Mouse (Mus musculus): ENCODE measurements at regions not wholly inside any gene's neighbourhood (a gene's known extent, or its start where the extent isn't known, plus 50 kb on each side); places are given as distances from the start of the nearest gene placed in this dataset.
A peak's percentile ranks its signal among the peaks of the same experiment; 100 is the strongest.

DNA sequence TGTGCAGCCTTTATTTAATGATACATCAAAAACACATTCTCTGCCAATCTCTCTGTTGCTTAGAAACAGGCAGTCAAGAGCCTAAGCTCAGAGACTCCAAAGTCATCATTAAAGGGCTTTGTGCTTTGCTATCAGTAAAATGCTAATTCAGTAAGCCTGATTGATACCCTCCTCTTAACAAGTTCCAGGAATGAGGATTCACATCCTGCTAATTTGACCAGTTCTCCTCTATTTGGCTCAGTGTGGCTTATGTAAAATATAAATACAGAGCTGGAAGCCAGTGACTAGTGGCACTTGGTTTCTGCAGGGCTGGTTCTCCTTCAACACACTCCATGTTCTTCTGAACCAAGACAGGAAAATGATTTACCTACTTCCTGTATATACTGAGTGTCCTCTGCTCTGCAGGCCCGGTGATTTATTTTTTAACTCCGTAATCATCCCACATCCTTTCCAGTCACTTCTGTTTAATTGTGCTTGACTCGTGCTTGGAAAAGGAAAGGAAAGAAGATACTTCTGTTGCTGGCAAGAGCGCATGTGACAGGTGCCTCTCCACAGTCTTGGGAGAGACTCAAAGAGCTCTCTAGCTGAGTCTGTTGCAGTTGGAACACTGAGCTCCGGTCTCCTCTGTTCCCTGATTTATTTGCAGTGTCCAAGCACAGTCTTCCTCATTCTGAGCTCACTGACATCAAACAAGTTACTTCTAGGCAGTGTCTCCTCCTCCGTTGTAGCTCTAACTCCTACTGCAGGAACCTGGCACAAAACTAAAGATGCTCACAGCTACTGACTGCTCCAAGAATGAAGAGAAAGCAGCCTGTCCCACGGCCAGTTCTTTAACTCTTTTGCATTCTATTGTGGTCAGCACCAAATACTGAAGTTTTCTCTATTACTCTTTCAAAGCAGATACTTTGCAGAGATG, 559.0 kb downstream of the Rps29 start:
- TF ChIP-seq CTCF (IDR thresholded peaks at IDR 0.05; ENCODE audit: borderline replicate concordance, extremely low read depth, insufficient read depth, insufficient read length), result no peak
- no peak for TF ChIP-seq POLR2A (IDR thresholded peaks at IDR 0.05; ENCODE audit: borderline replicate concordance, extremely low read depth, insufficient read depth, insufficient read length, poor library complexity, severe bottlenecking)
- peak; percentile 90 for DNase-seq (ENCODE audit: low read depth)

DNA sequence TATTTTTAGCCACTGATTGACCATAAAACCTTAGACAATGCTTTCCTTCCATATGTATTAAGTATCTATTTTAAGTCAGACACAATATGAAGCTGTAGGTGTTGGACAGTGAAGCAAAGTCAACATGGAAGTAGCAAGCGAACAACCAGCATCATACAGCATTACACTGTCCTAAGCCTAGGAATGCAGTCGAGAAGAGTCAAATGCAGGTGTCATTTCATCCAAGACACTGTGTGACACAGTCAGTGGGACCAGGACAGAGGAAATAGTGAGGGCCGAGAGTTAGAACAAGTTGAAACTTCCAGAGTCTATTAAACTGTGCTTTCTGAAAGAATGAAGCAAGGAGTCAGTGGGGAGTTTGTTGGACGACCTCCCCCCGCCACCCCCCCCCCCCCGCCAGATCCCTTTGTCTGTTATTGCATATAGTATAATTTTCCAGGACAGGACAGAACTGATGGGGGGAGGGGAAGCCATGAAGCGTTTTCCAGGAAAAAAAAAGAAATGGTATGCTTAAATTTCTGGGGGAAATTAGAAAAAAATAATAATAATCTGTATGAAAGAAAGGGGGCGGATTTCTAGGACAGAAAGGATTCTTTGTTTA, 559.9 kb downstream of the Rps29 start:
- TF ChIP-seq CTCF (IDR thresholded peaks at IDR 0.05; ENCODE audit: borderline replicate concordance, extremely low read depth, insufficient read depth, insufficient read length) (no peak), POLR2A (IDR thresholded peaks at IDR 0.05; ENCODE audit: borderline replicate concordance, extremely low read depth, insufficient read depth, insufficient read length, poor library complexity, severe bottlenecking) (no peak)
- no peak for DNase-seq (ENCODE audit: low read depth)

DNA sequence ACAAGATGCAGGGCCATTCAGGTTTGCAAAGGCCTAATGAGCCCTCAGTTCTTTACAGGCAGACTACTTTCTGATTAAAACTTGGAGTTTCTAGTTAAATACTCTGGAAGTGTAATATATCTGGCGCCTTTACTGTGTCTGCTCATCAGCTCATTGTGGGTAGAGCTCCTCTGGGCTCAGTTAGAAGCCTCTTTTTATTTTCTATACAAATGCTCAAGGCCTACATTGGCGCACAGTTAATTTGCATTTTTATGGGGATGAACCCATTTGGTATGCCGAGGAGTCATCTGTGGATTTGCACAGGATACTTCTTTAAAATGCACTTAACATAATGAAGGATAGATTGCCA, 573.5 kb downstream of the Rps29 start:
- TF ChIP-seq POLR2A (IDR thresholded peaks at IDR 0.05; ENCODE audit: borderline replicate concordance, extremely low read depth, insufficient read depth, insufficient read length, poor library complexity, severe bottlenecking), result no peak
- no peak for TF ChIP-seq CTCF (IDR thresholded peaks at IDR 0.05; ENCODE audit: borderline replicate concordance, extremely low read depth, insufficient read depth, insufficient read length)
- DNase-seq (ENCODE audit: low read depth), result no peak

DNA sequence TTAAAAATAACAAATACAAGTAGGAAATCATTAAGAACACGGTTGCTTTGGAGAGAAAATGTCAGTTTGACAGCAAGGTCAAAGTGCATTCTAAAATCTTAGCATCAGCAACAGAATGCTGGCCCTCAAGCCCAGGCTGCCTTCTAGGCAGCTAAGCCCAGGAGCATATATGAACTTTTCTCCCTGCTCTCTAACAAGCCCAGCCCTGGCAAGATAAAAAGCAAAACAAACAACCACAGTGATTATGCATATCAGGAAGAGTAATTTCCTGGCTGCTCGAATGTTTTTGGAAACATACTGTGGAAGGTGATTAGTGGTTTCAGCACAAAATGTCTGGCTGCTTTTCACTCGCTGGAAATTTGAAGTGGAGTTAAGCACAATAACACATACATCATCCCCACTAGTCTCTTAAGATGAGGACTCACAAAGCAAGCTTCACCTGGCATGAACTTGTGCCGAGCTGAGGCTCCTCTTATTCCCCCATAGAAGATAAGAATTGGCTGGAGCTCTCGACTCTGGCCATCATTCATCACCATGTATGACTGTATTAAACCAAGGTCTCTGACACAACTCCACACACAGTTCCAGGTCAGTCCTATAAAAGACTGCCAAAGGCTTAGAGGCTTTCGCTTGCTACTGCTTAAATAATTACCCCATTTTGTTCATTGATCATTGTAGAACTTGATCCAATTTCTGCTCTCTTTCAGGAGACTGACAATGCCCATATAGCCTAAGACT, 574.0 kb downstream of the Rps29 start:
- peak; percentile 88 for DNase-seq (ENCODE audit: low read depth)
- TF ChIP-seq CTCF (IDR thresholded peaks at IDR 0.05; ENCODE audit: borderline replicate concordance, extremely low read depth, insufficient read depth, insufficient read length) (no peak), POLR2A (IDR thresholded peaks at IDR 0.05; ENCODE audit: borderline replicate concordance, extremely low read depth, insufficient read depth, insufficient read length, poor library complexity, severe bottlenecking) (no peak)

DNA sequence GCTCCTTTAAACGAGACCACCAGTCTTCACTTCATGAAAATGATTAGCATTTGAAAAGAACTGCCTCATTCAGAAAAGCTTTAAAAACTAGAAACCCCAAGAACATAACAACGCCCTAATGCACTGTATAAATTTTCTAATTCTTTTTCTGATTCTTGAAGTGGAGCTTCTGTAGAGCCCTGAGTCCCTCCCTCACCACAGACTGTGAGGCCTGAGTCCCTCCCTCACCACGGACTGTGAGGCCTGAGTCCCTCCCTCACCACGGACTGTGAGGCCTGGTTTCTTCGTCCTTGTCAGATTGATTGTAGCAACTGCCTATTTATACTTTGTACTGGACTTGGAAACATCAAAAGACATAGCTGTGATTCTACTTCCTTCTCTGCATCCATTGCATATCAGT, 579.1 kb downstream of the Rps29 start:
- no peak for TF ChIP-seq CTCF (IDR thresholded peaks at IDR 0.05; ENCODE audit: borderline replicate concordance, extremely low read depth, insufficient read depth, insufficient read length)
- no peak for TF ChIP-seq POLR2A (IDR thresholded peaks at IDR 0.05; ENCODE audit: borderline replicate concordance, extremely low read depth, insufficient read depth, insufficient read length, poor library complexity, severe bottlenecking)
- DNase-seq (ENCODE audit: low read depth), result peak; percentile 60

DNA sequence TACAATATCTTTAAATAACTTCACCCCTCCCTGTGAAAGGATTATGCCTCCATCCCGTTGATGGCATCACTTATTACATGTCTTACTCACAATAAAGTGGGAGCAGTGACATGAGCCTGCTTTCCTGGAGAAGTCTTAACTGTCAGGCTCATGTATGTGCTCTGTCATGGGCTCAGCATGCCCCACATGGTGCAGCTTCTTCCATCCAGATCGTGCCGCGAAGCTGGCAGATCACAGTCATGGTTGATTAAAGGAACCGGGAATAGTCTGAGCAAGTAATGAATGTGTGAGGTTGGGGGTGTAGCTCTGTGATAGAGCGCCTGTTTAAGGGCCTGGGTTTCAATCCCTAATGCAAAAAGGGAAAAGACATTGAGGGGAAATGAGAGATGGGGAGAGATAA, 581.5 kb downstream of the Rps29 start:
- TF ChIP-seq POLR2A (IDR thresholded peaks at IDR 0.05; ENCODE audit: borderline replicate concordance, extremely low read depth, insufficient read depth, insufficient read length, poor library complexity, severe bottlenecking) (no peak), CTCF (IDR thresholded peaks at IDR 0.05; ENCODE audit: borderline replicate concordance, extremely low read depth, insufficient read depth, insufficient read length) (no peak)
- peak; percentile 67 for DNase-seq (ENCODE audit: low read depth)

DNA sequence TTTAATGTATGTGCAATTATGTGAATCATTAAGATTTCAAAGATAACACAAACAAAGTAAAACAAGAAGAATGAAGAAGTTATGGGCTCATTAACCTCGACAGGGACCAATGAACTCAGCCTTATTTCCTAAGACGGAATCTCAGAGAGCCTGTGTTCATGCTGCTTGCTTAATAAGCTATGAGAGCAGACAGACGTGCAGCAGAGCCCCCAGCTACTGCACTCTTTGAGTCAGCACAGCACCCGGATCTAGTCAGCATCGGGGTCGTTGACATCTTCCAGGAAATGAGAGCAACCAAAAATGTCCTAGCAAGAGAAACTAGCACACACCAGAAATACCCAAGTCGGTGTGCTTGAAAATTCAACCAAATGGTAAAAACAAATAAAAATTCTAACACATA, 582.1 kb downstream of the Rps29 start:
- TF ChIP-seq POLR2A (IDR thresholded peaks at IDR 0.05; ENCODE audit: borderline replicate concordance, extremely low read depth, insufficient read depth, insufficient read length, poor library complexity, severe bottlenecking) (no peak), CTCF (IDR thresholded peaks at IDR 0.05; ENCODE audit: borderline replicate concordance, extremely low read depth, insufficient read depth, insufficient read length) (no peak)
- DNase-seq (ENCODE audit: low read depth), result peak; percentile 39

DNA sequence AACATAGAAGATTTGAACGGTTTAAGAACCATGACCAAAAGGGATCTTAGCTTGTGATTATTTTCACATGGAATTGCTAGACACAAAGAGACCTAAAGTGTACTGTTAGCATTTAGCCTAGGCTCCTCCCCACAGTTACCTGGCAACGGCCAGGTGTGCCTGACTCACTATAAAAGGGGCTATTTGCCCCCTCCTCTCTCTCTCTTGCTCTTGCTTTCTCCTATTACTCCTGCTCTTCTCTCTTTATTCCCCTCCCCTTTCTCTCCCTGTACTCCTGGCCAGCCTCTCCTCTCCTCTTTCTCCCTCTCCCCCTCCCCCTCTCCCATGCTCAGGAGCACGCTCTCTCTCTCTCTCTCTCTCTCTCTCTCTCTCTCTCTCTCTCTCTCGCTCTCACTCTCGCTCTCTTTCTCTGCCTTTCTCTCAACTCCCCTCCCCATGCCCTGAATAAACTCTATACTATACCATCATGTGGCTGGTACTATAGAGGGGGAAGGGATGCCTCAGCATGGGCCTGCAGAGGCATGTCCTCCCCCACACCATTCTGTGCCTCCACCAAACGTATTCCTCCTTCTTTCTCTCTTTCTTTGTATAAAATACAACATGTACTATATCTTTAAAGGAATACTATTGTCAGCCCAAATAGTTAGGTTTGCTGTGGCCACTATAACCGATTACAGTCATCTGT, 603.9 kb downstream of the Rps29 start:
- no peak for TF ChIP-seq POLR2A (IDR thresholded peaks at IDR 0.05; ENCODE audit: borderline replicate concordance, extremely low read depth, insufficient read depth, insufficient read length, poor library complexity, severe bottlenecking)
- TF ChIP-seq CTCF (IDR thresholded peaks at IDR 0.05; ENCODE audit: borderline replicate concordance, extremely low read depth, insufficient read depth, insufficient read length), result no peak

DNA sequence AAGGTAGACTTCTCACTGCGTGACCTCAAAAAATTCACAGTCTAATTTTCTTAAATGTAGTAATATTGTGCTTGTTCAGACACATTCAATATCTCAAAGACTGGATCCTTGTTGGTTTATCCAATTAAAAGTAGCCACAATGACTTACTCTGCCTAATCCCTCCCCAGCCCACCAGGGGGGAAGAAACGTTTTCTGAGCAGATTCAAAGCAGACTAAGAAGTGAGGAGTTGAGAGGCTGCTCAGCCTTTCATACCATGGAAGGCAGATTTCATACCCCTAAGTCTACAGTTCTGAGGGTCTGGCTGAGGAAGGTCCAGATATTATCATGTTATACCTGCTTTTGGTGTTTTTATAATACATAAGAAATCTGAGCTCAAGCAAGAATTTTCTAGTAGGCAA, 604.7 kb downstream of the Rps29 start:
- no peak for TF ChIP-seq POLR2A (IDR thresholded peaks at IDR 0.05; ENCODE audit: borderline replicate concordance, extremely low read depth, insufficient read depth, insufficient read length, poor library complexity, severe bottlenecking)
- no peak for TF ChIP-seq CTCF (IDR thresholded peaks at IDR 0.05; ENCODE audit: borderline replicate concordance, extremely low read depth, insufficient read depth, insufficient read length)
- peak; percentile 47 for DNase-seq (ENCODE audit: low read depth)

More for the DNA sequence above, 603.9 kb downstream of the Rps29 start:
- DNase-seq (ENCODE audit: low read depth), result no peak

DNA sequence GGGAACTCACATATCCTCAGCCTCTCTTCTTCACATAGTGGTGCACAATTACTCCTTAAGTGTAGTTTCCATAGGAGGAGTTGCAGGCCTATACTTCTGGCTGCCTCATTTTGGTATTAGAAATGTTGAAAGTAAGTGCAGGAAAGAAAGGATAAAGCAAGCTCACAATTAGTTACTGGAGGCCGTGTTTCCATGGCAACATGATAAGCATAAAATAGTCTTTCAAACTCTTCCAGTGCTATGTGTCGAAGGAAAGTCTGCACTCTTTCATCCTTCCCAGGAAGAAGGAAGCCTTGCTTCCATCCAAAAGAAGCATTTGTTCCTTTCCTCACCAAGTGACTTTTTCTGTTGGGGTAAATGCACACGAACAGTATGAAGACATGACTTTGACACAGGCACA, 617.2 kb downstream of the Rps29 start:
- peak; percentile 62 for DNase-seq (ENCODE audit: low read depth)

DNA sequence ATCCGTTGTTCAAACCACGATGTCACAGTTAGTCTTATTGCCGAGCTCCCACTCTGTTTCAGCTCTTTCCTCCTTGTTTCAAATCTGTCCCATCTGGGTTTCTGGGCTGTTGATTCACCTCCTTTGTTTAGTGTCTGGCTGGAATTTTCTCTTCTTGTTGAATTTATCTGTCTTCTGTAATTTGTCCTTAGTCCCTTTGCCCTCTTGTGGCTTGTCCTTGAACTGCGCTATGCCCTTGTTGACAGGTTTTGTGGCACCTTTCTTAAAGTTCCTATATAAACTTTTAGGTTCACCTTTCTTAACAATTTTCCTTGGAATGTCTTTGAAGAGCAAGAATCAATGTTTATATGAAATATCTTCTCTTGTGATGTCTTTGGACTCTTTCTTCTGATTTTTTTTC, 658.2 kb downstream of the Rps29 start:
- peak; percentile 59 for DNase-seq (ENCODE audit: low read depth)
- TF ChIP-seq CTCF (IDR thresholded peaks at IDR 0.05; ENCODE audit: borderline replicate concordance, extremely low read depth, insufficient read depth, insufficient read length) (peak; percentile 44; the same call in 1 of the 2 replicates), POLR2A (IDR thresholded peaks at IDR 0.05; ENCODE audit: borderline replicate concordance, extremely low read depth, insufficient read depth, insufficient read length, poor library complexity, severe bottlenecking) (no peak)

More for the DNA sequence above, 617.2 kb downstream of the Rps29 start:
- TF ChIP-seq POLR2A (IDR thresholded peaks at IDR 0.05; ENCODE audit: borderline replicate concordance, extremely low read depth, insufficient read depth, insufficient read length, poor library complexity, severe bottlenecking) (no peak), CTCF (IDR thresholded peaks at IDR 0.05; ENCODE audit: borderline replicate concordance, extremely low read depth, insufficient read depth, insufficient read length) (no peak)

Measured in brain, embryonic 14.5 days (tissue).